Mouse (Mus musculus) MEL (cell line): ENCODE measurements around the gene Gm6401. TPM values are rescaled to one million over a fixed set of nuclear protein-coding genes. Genes with fewer than 3 reads are reported as not detected.

ENCODE experiments used
- polyA plus RNA-seq, 2 experiments: library from polyadenylated mRNA; stranded (reverse) in 1 of 2; unstranded in 1 of 2; fragments of >175 nt in 1 of 2; fragments of >200 nt in 1 of 2; gene quantifications; 2 replicates each; pipeline versions ENCODE4 v1.2.1 to v1.2.4; 2012; ENCODE audit warnings: low replicate concordance in 2 of 2, low read depth in 1 of 2; ENCODE audit not compliant: insufficient read length in 2 of 2, insufficient read depth in 1 of 2, missing spikeins in 1 of 2
- total RNA-seq: library from RNA; depleted of rRNA; stranded (reverse); fragments of 300-350 nt; gene quantifications from 2 replicates; pipeline ENCODE4 v1.2.3, GENCODE M21; 2012; rRNA removed

The Gm6401 gene
- total and polyA plus RNA-seq, 3 experiments = not detected

Other genes starting within 250 kb of the Gm6401 start
- not detected in 2 replicates for gene Gm7929, start 217.3 kb downstream of the Gm6401 start, total RNA-seq
- not detected for gene Gm7929, start 217.3 kb downstream of the Gm6401 start, polyA plus RNA-seq
- not detected in 2 replicates for gene Gm47189, start 195.5 kb downstream of the Gm6401 start, total RNA-seq
- gene Gm47189, start 195.5 kb downstream of the Gm6401 start, polyA plus RNA-seq = not detected
- gene Gm7980, start 60.6 kb downstream of the Gm6401 start, total RNA-seq = not detected in 2 replicates
- gene Gm7980, start 60.6 kb downstream of the Gm6401 start, polyA plus RNA-seq = not detected
- not detected in 2 replicates for gene 1700049E17Rik1, start 43.0 kb downstream of the Gm6401 start, total RNA-seq
- not detected for gene 1700049E17Rik1, start 43.0 kb downstream of the Gm6401 start, polyA plus RNA-seq
- not detected in 2 replicates for gene 1700024B05Rik, start 23.9 kb downstream of the Gm6401 start, total RNA-seq
- gene 1700024B05Rik, start 23.9 kb downstream of the Gm6401 start, polyA plus RNA-seq = under 1 TPM in 1 of 2 experiments, not detected in 1; 0.10 TPM
- not detected in 2 replicates for gene Gm3543, start 15.4 kb upstream of the Gm6401 start, total RNA-seq
- gene Gm3543, start 15.4 kb upstream of the Gm6401 start, polyA plus RNA-seq = not detected
- not detected in 2 replicates for gene Gm7951, start 149.4 kb upstream of the Gm6401 start, total RNA-seq
- gene Gm7951, start 149.4 kb upstream of the Gm6401 start, polyA plus RNA-seq = not detected
- gene Gm17027, start 194.7 kb upstream of the Gm6401 start, total RNA-seq = not detected in 2 replicates
- not detected for gene Gm17027, start 194.7 kb upstream of the Gm6401 start, polyA plus RNA-seq
- gene Gm3573, start 222.9 kb upstream of the Gm6401 start, total RNA-seq = not detected in 2 replicates
- gene Gm3573, start 222.9 kb upstream of the Gm6401 start, polyA plus RNA-seq = not detected